Mouse (Mus musculus): Measurements from ENCODE around the gene Rnf130.

GRCm38 (mm10) chr11:50035726-50036125 lies 10.6 kb downstream of the Rnf130 start:
- no peak for TF ChIP-seq CTCF (IDR thresholded peaks at IDR 0.05; ENCODE audit: borderline replicate concordance, extremely low read depth, insufficient read depth, insufficient read length)
- TF ChIP-seq POLR2A (IDR thresholded peaks at IDR 0.05; ENCODE audit: borderline replicate concordance, extremely low read depth, insufficient read depth, insufficient read length, poor library complexity, severe bottlenecking): no peak
